Mouse (Mus musculus): ENCODE measurements around the gene Ehbp1.

Gene Ehbp1

GRCm38 (mm10) chr11:22055908-22056307 is 286.2 kb downstream of the Ehbp1 start:
- no peak for DNase-seq (ENCODE audit: low read depth)

GRCm38 (mm10) chr11:22053034-22053668 is 288.9 kb downstream of the Ehbp1 start:
- no peak for DNase-seq (ENCODE audit: low read depth)

- no peak for DNase-seq (ENCODE audit: low read depth)
Observed at GRCm38 (mm10) chr11:22050864-22051263, 291.2 kb downstream of the Ehbp1 start.

- no peak for DNase-seq (ENCODE audit: low read depth)
Observed at GRCm38 (mm10) chr11:22039854-22040426, 302.2 kb downstream of the Ehbp1 start.

- no peak for DNase-seq (ENCODE audit: low read depth)
Observed at GRCm38 (mm10) chr11:22034564-22035105, 307.5 kb downstream of the Ehbp1 start.

- no peak for DNase-seq (ENCODE audit: low read depth)
Observed at GRCm38 (mm10) chr11:22033582-22033981, 308.5 kb downstream of the Ehbp1 start.

GRCm38 (mm10) chr11:22020602-22021001 is 321.5 kb downstream of the Ehbp1 start:
- DNase-seq (ENCODE audit: low read depth) = no peak

- no peak for DNase-seq (ENCODE audit: low read depth)
Observed at GRCm38 (mm10) chr11:22017444-22017843, 324.6 kb downstream of the Ehbp1 start.

GRCm38 (mm10) chr11:22016341-22016740 is 325.8 kb downstream of the Ehbp1 start:
- DNase-seq (ENCODE audit: low read depth) = no peak

GRCm38 (mm10) chr11:22008817-22009216 is 333.3 kb downstream of the Ehbp1 start:
- DNase-seq (ENCODE audit: low read depth) = no peak

- no peak for DNase-seq (ENCODE audit: low read depth)
Observed at GRCm38 (mm10) chr11:22008129-22008596, 333.9 kb downstream of the Ehbp1 start.

GRCm38 (mm10) chr11:22007781-22008110 is 334.3 kb downstream of the Ehbp1 start:
- DNase-seq (ENCODE audit: low read depth) = no peak

- DNase-seq (ENCODE audit: low read depth) = no peak
Observed at GRCm38 (mm10) chr11:22007088-22007780, 334.9 kb downstream of the Ehbp1 start.

- DNase-seq (ENCODE audit: low read depth) = no peak
Observed at GRCm38 (mm10) chr11:22006471-22007087, 335.5 kb downstream of the Ehbp1 start.

GRCm38 (mm10) chr11:22005281-22005870 is 336.7 kb downstream of the Ehbp1 start:
- DNase-seq (ENCODE audit: low read depth) = no peak

GRCm38 (mm10) chr11:22004331-22004841 is 337.7 kb downstream of the Ehbp1 start:
- DNase-seq (ENCODE audit: low read depth) = no peak

GRCm38 (mm10) chr11:22003341-22003981 is 338.6 kb downstream of the Ehbp1 start:
- DNase-seq (ENCODE audit: low read depth) = no peak

- no peak for DNase-seq (ENCODE audit: low read depth)
Observed at GRCm38 (mm10) chr11:22002783-22003340, 339.2 kb downstream of the Ehbp1 start, which contains the start of gene Otx1. Otx1 (minus strand) TSS chr11:22002897.

GRCm38 (mm10) chr11:22002062-22002782 is 339.9 kb downstream of the Ehbp1 start:
- DNase-seq (ENCODE audit: low read depth) = no peak

GRCm38 (mm10) chr11:22001321-22002061 is 340.6 kb downstream of the Ehbp1 start:
- DNase-seq (ENCODE audit: low read depth) = peak; percentile 45
